Mouse (Mus musculus) hindbrain, postnatal 0 days (tissue): ENCODE data around the gene Asb7. TPM values are rescaled to one million over a fixed set of nuclear protein-coding genes. Genes with fewer than 3 reads are reported as not detected.

Experiments
- ATAC-seq: fragments of 200-750 bp; cut with Nextera tagmentation; 2 replicates; pipeline ENCODE4 v1.8.0; 2017; ENCODE audit warnings: mild to moderate bottlenecking, moderate TSS enrichment, moderate library complexity
- DNase-seq: peaks from one replicate; pipeline ENCODE4 v3.0.0-alpha.2; 2015; ENCODE audit warnings: low spot score
- H3K27ac ChIP-seq: fragments of 300-500 bp; sonication (generic); 2 replicates; pipeline ENCODE4 v1.5.1; 2014; ENCODE audit warnings: mild to moderate bottlenecking
- H3K27me3 ChIP-seq: fragments of 300-500 bp; sonication (generic); 2 replicates; pipeline ENCODE4 v1.6.1; 2014; ENCODE audit warnings: low read length, mixed read lengths; ENCODE audit not compliant: insufficient read depth
- H3K36me3 ChIP-seq: fragments of 300-500 bp; sonication (generic); 2 replicates; pipeline ENCODE4 v1.6.1; 2014; ENCODE audit warnings: low read length, mixed read lengths; ENCODE audit not compliant: insufficient read depth
- H3K4me1 ChIP-seq: fragments of 300-500 bp; sonication (generic); 2 replicates; pipeline ENCODE4 v1.6.1; 2014; ENCODE audit warnings: antibody characterized with exemption, low read length, mixed read lengths; ENCODE audit not compliant: insufficient read depth
- H3K4me2 ChIP-seq: fragments of 300-500 bp; sonication (generic); 2 replicates; pipeline ENCODE4 v1.6.1; 2014; ENCODE audit warnings: low read depth, mild to moderate bottlenecking, low read length, moderate library complexity, mixed read lengths
- H3K4me3 ChIP-seq: fragments of 300-500 bp; sonication (generic); 2 replicates; pipeline ENCODE4 v1.5.1; 2014; ENCODE audit warnings: low read length
- H3K9ac ChIP-seq: fragments of 300-500 bp; sonication (generic); replicated peaks from 2 replicates; pipeline ENCODE4 v1.6.1; 2014; ENCODE audit warnings: mild to moderate bottlenecking, low read length, moderate library complexity, mixed read lengths
- H3K9me3 ChIP-seq: fragments of 300-500 bp; sonication (generic); 2 replicates; pipeline ENCODE4 v1.6.1; 2016; ENCODE audit warnings: low read length, mixed read lengths
- CTCF ChIP-seq: IDR thresholded peaks from 2 replicates; pipeline ENCODE4 v1.5.1; 2016; ENCODE audit warnings: antibody characterized with exemption, control low read depth, low read depth
- WGBS: fragments of 180-500 bp; shearing (Covaris S2); extraction: QIAGEN DNeasy Blood & Tissue Kit; methylation state at CpG from one replicate; pipeline ENCODE4 v1.1.7; 2014; 5-methylcytosine and 5-hydroxymethylcytosine counted together
- polyA plus RNA-seq: library from polyadenylated mRNA; unstranded; fragments of >200 nt; fragmentation: Nextera tagmentation; extraction: Ambion mirVana; gene quantifications from 2 replicates; pipeline ENCODE4 v1.2.1, GENCODE M21; 2015
- total RNA-seq: library from RNA; depleted of rRNA; stranded (reverse); fragments of >200 nt; gene quantifications from 2 replicates; pipeline ENCODE4 v1.2.3, GENCODE M21; 2014; rRNA removed

Gene Asb7
- total and polyA plus RNA-seq, 2 experiments from 2014 or later = 11.7 to 15.4 TPM

DNA sequence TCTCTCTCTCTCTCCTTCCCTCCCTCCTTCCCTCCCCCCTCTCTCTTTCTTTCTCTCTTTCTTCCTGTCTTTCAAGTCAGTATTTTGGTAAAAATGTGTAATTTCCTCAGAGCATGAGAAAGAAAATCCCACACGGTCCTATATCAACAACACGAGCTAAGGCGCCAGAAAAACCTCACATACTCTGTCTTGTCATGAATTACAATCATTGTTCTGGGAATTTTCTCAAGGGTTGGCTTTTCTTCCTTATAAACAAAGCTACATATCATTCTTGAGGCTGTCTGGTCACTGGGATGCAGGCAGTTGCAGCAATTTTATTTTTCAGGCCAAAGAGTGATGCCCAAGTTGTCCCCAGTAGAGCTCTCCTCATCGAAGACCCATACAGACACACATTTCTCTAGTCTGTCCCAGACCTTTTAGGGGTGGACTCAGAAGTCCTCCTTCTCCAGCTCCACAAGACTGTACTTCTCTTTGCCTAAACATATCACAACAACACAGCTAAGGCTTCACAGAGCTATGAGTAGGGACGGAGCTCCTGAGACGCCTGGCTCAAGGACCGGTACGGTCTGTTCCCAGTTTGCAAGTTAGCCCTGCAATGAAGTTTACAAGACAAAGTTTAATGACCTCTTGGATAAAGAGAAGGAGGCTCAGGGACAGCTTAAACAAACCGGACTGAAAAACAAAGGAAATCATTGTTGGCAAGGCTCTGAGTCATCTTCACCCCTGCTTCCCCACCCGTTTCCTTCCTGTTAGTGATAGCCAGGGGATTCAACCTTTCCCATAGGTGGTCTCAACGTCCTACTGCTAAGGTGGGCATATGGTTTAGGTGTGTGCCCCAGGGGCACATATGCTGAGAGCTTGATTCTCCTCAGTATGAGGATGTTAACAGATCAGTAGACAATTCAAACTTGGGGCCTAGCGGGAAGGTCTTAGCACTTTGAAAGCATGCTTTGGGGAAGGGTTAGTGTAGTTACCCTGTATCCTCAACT lies 88.5 kb downstream of the Asb7 start:
- WGBS = 84% methylated on average over 12 of the region's 12 CpGs
- Histone ChIP-seq H3K4me2 (no peak overlapping the region), H3K4me3 (no peak overlapping the region), H3K9me3 (no peaks in the 10 kb centered on the region), H3K36me3 (no peaks in the 10 kb centered on the region), H3K4me1 (no peaks in the 10 kb centered on the region), H3K27ac (no peak overlapping the region), H3K27me3 (no peaks in the 10 kb centered on the region), H3K9ac (no peak overlapping the region)
- no peak for DNase-seq
- ATAC-seq = no peak
- no peak for TF ChIP-seq CTCF

DNA sequence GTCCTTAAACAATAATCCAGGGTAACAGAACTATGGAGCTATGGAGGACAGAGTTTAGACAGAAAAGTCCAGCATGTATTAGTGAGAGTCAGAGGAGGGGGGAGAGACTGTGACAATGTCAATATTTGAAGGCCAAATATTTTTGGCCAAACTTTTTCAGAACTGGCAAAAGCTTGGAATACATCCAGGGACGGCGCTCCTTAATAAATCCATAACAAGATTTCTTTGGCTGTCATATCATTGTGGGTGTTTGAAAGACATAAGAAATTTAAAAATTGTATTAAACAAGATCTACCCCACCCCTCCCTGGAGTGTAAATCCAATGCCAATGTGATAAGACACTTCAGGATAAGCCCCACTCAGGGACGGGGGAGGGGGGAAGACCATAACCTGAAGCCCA lies 89.3 kb downstream of the Asb7 start:
- H3K36me3 ChIP-seq = no peaks in the 10 kb centered on the region
- H3K9me3 ChIP-seq = no peaks in the 10 kb centered on the region
- no peak for TF ChIP-seq CTCF
- H3K4me3 ChIP-seq = no peak overlapping the region
- no peak overlapping the region for H3K9ac ChIP-seq
- no peak overlapping the region for H3K4me2 ChIP-seq
- H3K4me1 ChIP-seq = no peaks in the 10 kb centered on the region
- ATAC-seq (no peak), DNase-seq (no peak)
- H3K27me3 ChIP-seq = no peaks in the 10 kb centered on the region
- 84% methylated on average over 3 of the region's 3 CpGs for WGBS
- H3K27ac ChIP-seq = no peak overlapping the region

DNA sequence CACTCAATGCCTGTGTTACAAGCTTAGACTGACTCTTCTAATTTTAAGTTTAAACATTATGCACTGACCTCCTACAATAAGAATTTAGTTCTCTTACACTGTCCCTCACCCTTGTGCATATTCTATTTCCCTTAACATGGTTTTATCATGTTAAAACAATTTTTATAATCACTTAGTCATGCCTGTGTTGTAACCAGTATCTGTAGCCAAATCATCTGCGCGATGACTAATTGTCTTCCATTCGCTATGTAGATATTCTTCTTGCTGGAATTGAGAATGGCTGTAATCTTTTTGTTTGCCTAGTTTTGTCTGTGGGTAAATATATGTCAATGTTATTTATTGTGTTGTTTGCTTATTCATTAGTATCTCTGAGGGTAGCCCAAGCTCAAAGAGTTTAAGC lies 91.5 kb downstream of the Asb7 start:
- no peak for ATAC-seq
- Histone ChIP-seq H3K36me3 (no peaks in the 10 kb centered on the region), H3K27me3 (no peaks in the 10 kb centered on the region), H3K4me3 (no peak overlapping the region), H3K4me2 (no peak overlapping the region), H3K4me1 (no peaks in the 10 kb centered on the region), H3K27ac (no peak overlapping the region), H3K9ac (no peak overlapping the region), H3K9me3 (no peaks in the 10 kb centered on the region)
- DNase-seq = no peak
- no peak for TF ChIP-seq CTCF
- WGBS = 97% methylated on average over 3 of the region's 3 CpGs

Other genes starting within 250 kb of the Asb7 start
- gene Lins1, start 293 bp upstream of the Asb7 start, total RNA-seq = 13.5 and 24.4 TPM in 2 replicates
- gene Lins1, start 293 bp upstream of the Asb7 start, polyA plus RNA-seq = 14.7 and 14.8 TPM in 2 replicates
- 0.37 and 1.4 TPM in 2 replicates for gene Cers3, start 53.9 kb upstream of the Asb7 start, total RNA-seq
- gene Cers3, start 53.9 kb upstream of the Asb7 start, polyA plus RNA-seq = 0.53 and 0.71 TPM in 2 replicates
- 14.8 and 16.1 TPM in 2 replicates for gene Adamts17, start 150.1 kb upstream of the Asb7 start, total RNA-seq
- gene Adamts17, start 150.1 kb upstream of the Asb7 start, polyA plus RNA-seq = 3.6 and 3.9 TPM in 2 replicates